Mouse (Mus musculus) adrenal gland, adult 18-20 months (tissue): Measurements from ENCODE around the gene H2-M1. TPM values are rescaled to one million over a fixed set of nuclear protein-coding genes. Genes with fewer than 3 reads are reported as not detected.

Experiments
- DNase-seq, 2 experiments: peaks; one replicate each; pipeline ENCODE4 v3.0.0; 2021 to 2022; ENCODE audit warnings: low spot score in 2 of 2
- long read RNA-seq, 2 experiments: library from polyadenylated mRNA; stranded (forward); transcript quantifications; one replicate each; pipeline ENCODE4 v2.0.0; 2021
- total RNA-seq, 2 experiments: library from RNA; stranded (reverse); gene quantifications; 1 replicate in 1 of 2; 2 replicates in 1 of 2; pipeline ENCODE4 v1.2.3; 2021

Gene H2-M1
- total RNA-seq: not detected
- long read RNA-seq, experiment 1: 0 reads
- long read RNA-seq, experiment 2: 0 reads

GRCm38 (mm10) chr17:36672119-36672518 is at the start of gene H2-M1:
Gene H2-M1 (minus strand): TSS chr17:36672219.
- DNase-seq: no peak

- no peak for DNase-seq
Measured at GRCm38 (mm10) chr17:36697693-36698092, 25.7 kb upstream of the H2-M1 start.

GRCm38 (mm10) chr17:36642566-36642965 is 29.5 kb downstream of the H2-M1 start, which contains the start of gene H2-M9:
Gene H2-M9 (minus strand): TSS chr17:36642666.
- no peak for DNase-seq

Other genes starting within 250 kb of the H2-M1 start
- gene H2-M10.4, start 209.9 kb downstream of the H2-M1 start, total RNA-seq: not detected
- not detected for gene H2-M11, start 125.1 kb downstream of the H2-M1 start, total RNA-seq
- under 1 TPM in 1 of 2 experiments, not detected in 1; 0.54 TPM for gene H2-M9, start 29.6 kb downstream of the H2-M1 start, total RNA-seq
- not detected for gene H2-M10.5, start 100.7 kb upstream of the H2-M1 start, total RNA-seq
- gene H2-M10.6, start 140.0 kb upstream of the H2-M1 start, total RNA-seq: not detected
- 10 to 100 TPM; 45.1 to 49.8 TPM for gene Trim26, start 164.9 kb upstream of the H2-M1 start, total RNA-seq
- gene Trim15, start 195.0 kb upstream of the H2-M1 start, total RNA-seq: not detected
- gene Trim10, start 197.4 kb upstream of the H2-M1 start, total RNA-seq: under 1 TPM in 1 of 2 experiments, not detected in 1; 0.22 TPM
- gene Trim40, start 217.9 kb upstream of the H2-M1 start, total RNA-seq: under 1 TPM; 0.26 to 0.53 TPM
- gene Trim31, start 225.9 kb upstream of the H2-M1 start, total RNA-seq: not detected